Mouse (Mus musculus): ENCODE results near the gene Gm28047. TPM values are rescaled to one million over a fixed set of nuclear protein-coding genes. Genes with fewer than 3 reads are reported as not detected.
A peak's percentile ranks its signal among the peaks of the same experiment; 100 is the strongest.

The Gm28047 gene
- polyA plus RNA-seq, 1 experiment: not detected

DNA sequence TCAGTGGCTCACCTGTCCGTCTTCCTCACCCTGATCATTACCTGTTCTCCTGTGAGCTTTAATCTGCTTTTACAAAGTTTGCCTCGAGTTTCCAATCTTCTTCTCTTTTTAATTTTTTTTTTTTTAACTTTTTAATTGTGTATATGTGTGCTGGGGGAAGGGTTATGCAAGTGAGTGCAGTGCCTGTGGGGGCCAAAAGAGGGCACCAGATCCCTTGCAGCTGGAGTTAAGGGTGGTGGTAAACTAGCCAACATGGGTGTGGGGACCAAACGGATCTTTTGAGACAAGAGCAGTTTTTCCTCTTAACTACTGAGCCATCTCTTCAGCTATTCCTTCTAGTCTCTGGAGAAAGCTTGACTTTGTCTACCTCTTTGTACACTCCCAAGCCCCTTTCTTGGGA lies 96.9 kb downstream of the Gm28047 start:
- Histone ChIP-seq H3K27me3 (ENCODE audit: control insufficient read depth, insufficient read depth, insufficient read length) (no peaks in the 10 kb centered on the region), H3ac (ENCODE audit: control insufficient read depth, insufficient read length) (no peak overlapping the region), H3K4me2 (ENCODE audit: low read depth) (no peak overlapping the region), H3K79me2 (ENCODE audit: control insufficient read depth, insufficient read depth) (no peaks in the 10 kb centered on the region), H3K36me3 (ENCODE audit: control insufficient read depth, insufficient read depth) (peaks cover 61% of the 10 kb centered on the region), H3K4me3 (no peak overlapping the region)
- TF ChIP-seq TCF3 (IDR thresholded peaks at IDR 0.05; ENCODE audit: insufficient read length, low read depth): no peak
- no peak for TF ChIP-seq MYOG (IDR thresholded peaks at IDR 0.05; ENCODE audit: control insufficient read depth in 1 of 3, insufficient read depth in 1 of 3, insufficient read length in 2 of 3, low read depth in 2 of 3)
- TF ChIP-seq MYOD1 (IDR thresholded peaks at IDR 0.05; ENCODE audit: control insufficient read depth in 1 of 3, insufficient read length in 2 of 3, low read depth in 2 of 3): no peak
- no peak for TF ChIP-seq CEBPB (IDR thresholded peaks at IDR 0.05; ENCODE audit: insufficient read depth, poor library complexity, severe bottlenecking)
- TF ChIP-seq USF1 (IDR thresholded peaks at IDR 0.05; ENCODE audit: low read depth): no peak
- TF ChIP-seq POLR2AphosphoS2 (IDR thresholded peaks at IDR 0.05; ENCODE audit: insufficient read length, low read depth): no peak
- no peak for TF ChIP-seq E2F4 (IDR thresholded peaks at IDR 0.05; ENCODE audit: insufficient read depth)
- TF ChIP-seq TCF12 (IDR thresholded peaks at IDR 0.05; ENCODE audit: insufficient read depth, poor library complexity, severe bottlenecking): no peak

DNA sequence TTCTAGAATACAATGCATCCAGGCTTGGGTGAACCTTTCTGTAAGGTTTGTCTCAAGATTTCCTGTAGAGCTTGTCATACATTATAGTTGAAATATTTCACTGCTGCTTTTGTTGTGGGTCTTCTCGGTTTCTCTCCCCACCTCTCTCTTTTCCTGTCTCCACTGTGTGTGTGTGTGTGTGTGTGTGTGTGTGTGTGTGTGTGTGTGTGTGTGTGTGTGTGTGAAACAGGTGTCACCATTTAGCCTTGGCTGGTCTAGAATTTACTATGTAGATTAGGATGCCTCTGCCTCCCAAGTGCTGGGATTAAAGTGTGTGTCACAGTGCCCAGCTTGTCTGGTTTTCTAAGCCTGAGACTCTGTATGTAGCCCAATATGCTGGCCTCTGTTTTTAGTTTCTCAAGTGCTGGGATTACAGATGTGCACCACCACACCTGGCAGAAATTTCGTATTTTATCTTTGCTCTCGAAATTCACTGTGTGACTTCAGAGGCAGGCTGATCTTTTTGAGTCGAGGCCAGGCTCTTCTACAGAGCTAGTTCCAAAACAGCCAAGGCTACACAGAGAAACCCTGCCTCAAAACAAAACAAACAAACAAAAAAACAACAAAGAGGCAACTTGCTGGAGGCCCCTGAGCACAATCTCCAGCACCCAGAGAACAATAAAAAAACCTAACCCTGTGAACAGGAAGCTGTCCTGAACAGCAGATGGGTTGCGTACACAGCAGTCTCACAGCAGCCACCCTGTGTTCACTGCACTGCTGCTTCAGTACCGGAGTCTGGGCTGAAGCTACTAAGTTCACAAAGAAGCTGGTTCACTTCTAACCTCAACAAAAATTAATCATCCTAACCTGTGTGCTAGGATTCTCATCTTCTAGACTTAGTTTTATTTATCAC lies 98.5 kb downstream of the Gm28047 start:
- H3ac ChIP-seq (ENCODE audit: control insufficient read depth, insufficient read length): no peak overlapping the region
- H3K27me3 ChIP-seq (ENCODE audit: control insufficient read depth, insufficient read depth, insufficient read length): no peaks in the 10 kb centered on the region
- no peak overlapping the region for H3K4me3 ChIP-seq
- H3K4me2 ChIP-seq (ENCODE audit: low read depth): no peak overlapping the region
- TF ChIP-seq POLR2AphosphoS2 (IDR thresholded peaks at IDR 0.05; ENCODE audit: insufficient read length, low read depth) (peak; percentile 59), E2F4 (IDR thresholded peaks at IDR 0.05; ENCODE audit: insufficient read depth) (no peak)
- H3K36me3 ChIP-seq (ENCODE audit: control insufficient read depth, insufficient read depth): peaks cover 58% of the 10 kb centered on the region
- peaks cover 2% of the 10 kb centered on the region for H3K79me2 ChIP-seq (ENCODE audit: control insufficient read depth, insufficient read depth)

DNA sequence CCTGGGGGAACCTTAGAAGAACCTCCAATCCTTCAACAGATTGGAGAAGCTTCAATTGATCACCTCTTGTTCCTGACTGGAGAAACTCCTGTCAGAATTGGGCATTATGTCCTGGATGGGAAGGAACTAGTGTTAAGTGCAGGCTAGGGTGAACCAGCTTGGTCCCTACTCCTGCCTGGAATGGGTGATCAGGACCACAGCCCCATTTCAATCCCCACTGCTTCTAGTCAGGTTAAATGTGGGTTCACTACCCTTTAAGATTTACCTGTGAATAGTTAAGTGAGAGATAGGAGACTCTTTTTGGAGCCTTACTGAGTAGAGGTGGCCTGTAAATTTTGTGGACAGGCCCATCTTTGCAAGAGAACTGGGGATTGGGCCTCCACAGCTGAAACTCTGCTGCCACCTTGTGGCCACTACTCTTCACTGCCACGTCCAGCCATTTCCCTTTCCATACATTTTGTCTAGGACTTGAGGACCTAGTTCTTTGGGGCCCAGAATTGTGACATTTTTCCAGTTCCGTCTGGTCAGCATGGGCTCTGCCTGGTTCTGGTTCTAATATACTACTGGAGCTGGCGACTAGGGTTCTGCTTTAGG lies 99.9 kb downstream of the Gm28047 start, which contains the start of gene Npff:
Gene Npff (minus strand): TSS at position 51 of the 594 bp plus-strand sequence.
- Histone ChIP-seq H3K4me3 (no peak within 1 kb of the TSS), H3K36me3 (ENCODE audit: control insufficient read depth, insufficient read depth) (peaks cover 45% of the 10 kb centered on the region), H3K27me3 (ENCODE audit: control insufficient read depth, insufficient read depth, insufficient read length) (no peaks in the 10 kb centered on the region), H3K4me2 (ENCODE audit: low read depth) (no peak within 1 kb of the TSS), H3ac (ENCODE audit: control insufficient read depth, insufficient read length) (no peak within 1 kb of the TSS), H3K79me2 (ENCODE audit: control insufficient read depth, insufficient read depth) (peaks cover 16% of the 10 kb centered on the region)
- TF ChIP-seq POLR2AphosphoS2 (IDR thresholded peaks at IDR 0.05; ENCODE audit: insufficient read length, low read depth) (peak; percentile 46), MYOD1 (IDR thresholded peaks at IDR 0.05; ENCODE audit: control insufficient read depth in 1 of 3, insufficient read length in 2 of 3, low read depth in 2 of 3) (no peak)

DNA sequence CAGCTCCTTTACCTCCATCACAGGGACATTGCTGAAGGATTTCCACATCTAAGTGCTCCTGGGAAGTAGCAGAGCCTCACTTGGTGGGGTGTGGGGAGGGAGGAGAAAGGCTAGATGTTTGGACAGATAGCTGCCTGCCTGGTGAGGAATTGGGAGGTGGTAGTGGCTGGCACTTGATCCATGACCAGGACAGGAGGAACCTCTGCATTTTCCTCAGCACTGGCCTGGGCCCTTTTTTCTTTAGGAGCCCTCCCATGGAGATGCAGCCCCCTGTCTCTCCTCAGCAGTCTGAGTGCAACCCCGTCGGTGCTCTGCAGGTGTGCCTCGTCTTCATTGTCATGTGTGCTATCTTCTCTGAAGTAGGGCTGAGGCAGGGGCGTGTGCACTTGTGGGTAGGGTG lies 103.4 kb downstream of the Gm28047 start:
- TF ChIP-seq POLR2A (IDR thresholded peaks at IDR 0.05; ENCODE audit: insufficient read length, low read depth) (no peak), USF1 (IDR thresholded peaks at IDR 0.05; ENCODE audit: low read depth) (no peak), E2F4 (IDR thresholded peaks at IDR 0.05; ENCODE audit: insufficient read depth) (no peak), POLR2AphosphoS2 (IDR thresholded peaks at IDR 0.05; ENCODE audit: insufficient read length, low read depth) (no peak), TCF3 (IDR thresholded peaks at IDR 0.05; ENCODE audit: insufficient read length, low read depth) (no peak), REST (IDR thresholded peaks at IDR 0.05; ENCODE audit: insufficient read depth, insufficient read length) (no peak)
- Histone ChIP-seq H3K27me3 (ENCODE audit: control insufficient read depth, insufficient read depth, insufficient read length) (no peaks in the 10 kb centered on the region), H3K4me3 (no peak overlapping the region), H3K79me2 (ENCODE audit: control insufficient read depth, insufficient read depth) (peaks cover 29% of the 10 kb centered on the region), H3ac (ENCODE audit: control insufficient read depth, insufficient read length) (no peak overlapping the region), H3K36me3 (ENCODE audit: control insufficient read depth, insufficient read depth) (peaks cover 20% of the 10 kb centered on the region), H3K4me2 (ENCODE audit: low read depth) (no peak overlapping the region)

DNA sequence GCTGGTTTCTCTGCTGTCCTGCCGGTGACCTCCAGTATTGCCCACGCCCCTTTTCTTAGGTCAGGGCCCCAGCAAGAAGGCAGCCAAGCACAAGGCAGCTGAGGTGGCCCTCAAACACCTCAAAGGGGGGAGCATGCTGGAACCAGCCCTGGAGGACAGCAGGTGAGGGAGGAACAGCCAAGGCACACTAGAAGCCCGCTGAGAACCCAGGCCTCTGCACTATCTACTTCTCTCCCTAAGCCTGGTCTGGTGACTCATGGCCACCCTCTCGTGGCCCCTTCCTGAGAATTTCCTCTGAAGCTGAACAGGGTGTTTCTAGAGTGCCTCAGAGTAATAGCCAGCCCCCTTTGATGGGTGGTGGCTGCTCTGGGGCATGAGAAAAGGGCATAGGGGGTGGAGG lies 104.5 kb downstream of the Gm28047 start:
- TF ChIP-seq POLR2A (IDR thresholded peaks at IDR 0.05; ENCODE audit: insufficient read length, low read depth) (no peak), REST (IDR thresholded peaks at IDR 0.05; ENCODE audit: insufficient read depth, insufficient read length) (no peak), MAX (IDR thresholded peaks at IDR 0.05; ENCODE audit: low read depth) (no peak), CEBPB (IDR thresholded peaks at IDR 0.05; ENCODE audit: insufficient read depth, poor library complexity, severe bottlenecking) (no peak), E2F4 (IDR thresholded peaks at IDR 0.05; ENCODE audit: insufficient read depth) (no peak), TCF12 (IDR thresholded peaks at IDR 0.05; ENCODE audit: insufficient read depth, poor library complexity, severe bottlenecking) (no peak), SRF (IDR thresholded peaks at IDR 0.05; ENCODE audit: control insufficient read depth, insufficient read length, low read depth) (no peak)
- no peaks in the 10 kb centered on the region for H3K27me3 ChIP-seq (ENCODE audit: control insufficient read depth, insufficient read depth, insufficient read length)
- no peak overlapping the region for H3K4me3 ChIP-seq
- peak overlapping the region; percentile 94 for H3K4me2 ChIP-seq (ENCODE audit: low read depth)
- peaks cover 29% of the 10 kb centered on the region for H3K79me2 ChIP-seq (ENCODE audit: control insufficient read depth, insufficient read depth)
- peaks cover 12% of the 10 kb centered on the region for H3K36me3 ChIP-seq (ENCODE audit: control insufficient read depth, insufficient read depth)
- H3ac ChIP-seq (ENCODE audit: control insufficient read depth, insufficient read length): no peak overlapping the region
